Mouse (Mus musculus): ENCODE measurements around the gene Olfr340. TPM values are rescaled to one million over a fixed set of nuclear protein-coding genes. Genes with fewer than 3 reads are reported as not detected.

Gene Olfr340
- polyA plus RNA-seq (2017; shearing (Covaris generic)): not detected

GRCm38 (mm10) chr2:36452287-36452686, at the start of gene Olfr340:
Gene Olfr340 (plus strand): TSS chr2:36452587.

GRCm38 (mm10) chr2:36418647-36419046, 33.7 kb upstream of the Olfr340 start, which contains the start of gene Olfr339:
Gene Olfr339 (plus strand): TSS chr2:36418947.

GRCm38 (mm10) chr2:36482368-36482767, 30.0 kb downstream of the Olfr340 start, which contains the start of gene Olfr341:
Gene Olfr341 (minus strand): TSS chr2:36482468.

Other genes starting within 250 kb of the Olfr340 start
- 1.0 TPM for gene Ptgs1, start 222.2 kb upstream of the Olfr340 start, polyA plus RNA-seq (2017; shearing (Covaris generic))
- gene Olfr338, start 79.1 kb upstream of the Olfr340 start, polyA plus RNA-seq (2017; shearing (Covaris generic)): 0.15 TPM
- gene Olfr339, start 33.6 kb upstream of the Olfr340 start, polyA plus RNA-seq (2017; shearing (Covaris generic)): not detected
- gene Olfr341, start 29.9 kb downstream of the Olfr340 start, polyA plus RNA-seq (2017; shearing (Covaris generic)): 0.05 TPM
- gene Olfr342, start 72.4 kb downstream of the Olfr340 start, polyA plus RNA-seq (2017; shearing (Covaris generic)): not detected
- gene Olfr344, start 114.1 kb downstream of the Olfr340 start, polyA plus RNA-seq (2017; shearing (Covaris generic)): not detected
- not detected for gene Olfr345, start 187.5 kb downstream of the Olfr340 start, polyA plus RNA-seq (2017; shearing (Covaris generic))
- gene Olfr346, start 233.2 kb downstream of the Olfr340 start, polyA plus RNA-seq (2017; shearing (Covaris generic)): not detected